Mouse (Mus musculus) MEL (cell line): ENCODE measurements around the gene Bmper.

Source experiments
- BHLHE40 ChIP-seq: IDR thresholded peaks from 2 replicates; pipeline ENCODE4 v1.6.1; 2012; ENCODE audit warnings: low read depth, mild to moderate bottlenecking, inconsistent platforms, low read length, improper control_type of control experiment, borderline replicate concordance
- CHD1 ChIP-seq: IDR thresholded peaks from 2 replicates; pipeline ENCODE4 v1.6.1; 2012; ENCODE audit warnings: low read depth, mild to moderate bottlenecking, inconsistent platforms, low read length, improper control_type of control experiment
- CTCF ChIP-seq, 3 experiments: IDR thresholded peaks in 2 of 3; conservative IDR thresholded peaks in 1 of 3; 2 replicates each; pipeline ENCODE4 v1.5.1; 2011 to 2012; ENCODE audit warnings: low read length in 3 of 3, low read depth in 2 of 3, mild to moderate bottlenecking in 2 of 3, improper control_type of control experiment in 1 of 3, inconsistent platforms in 1 of 3, mixed read lengths in 1 of 3, moderate library complexity in 1 of 3; ENCODE audit not compliant: control insufficient read depth in 1 of 3, insufficient read depth in 1 of 3, poor library complexity in 1 of 3, severe bottlenecking in 1 of 3
- GABPA ChIP-seq: IDR thresholded peaks from 2 replicates; pipeline ENCODE4 v1.6.1; 2012; ENCODE audit warnings: low read depth, mild to moderate bottlenecking, inconsistent platforms, low read length, improper control_type of control experiment, moderate library complexity
- MAFK ChIP-seq: IDR thresholded peaks from 2 replicates; pipeline ENCODE4 v1.6.1; 2011; ENCODE audit warnings: low read depth, mild to moderate bottlenecking, low read length, improper control_type of control experiment, borderline replicate concordance
- MAX ChIP-seq: IDR thresholded peaks from 2 replicates; pipeline ENCODE4 v1.6.1; 2011; ENCODE audit warnings: low read length, improper control_type of control experiment
- POLR2A ChIP-seq, 2 experiments: IDR thresholded peaks; 2 replicates each; pipeline ENCODE4 v1.6.1; 2011 to 2012; ENCODE audit warnings: low read length in 2 of 2, mild to moderate bottlenecking in 2 of 2, control low read depth in 1 of 2, improper control_type of control experiment in 1 of 2, low read depth in 1 of 2, moderate library complexity in 1 of 2; ENCODE audit not compliant: control insufficient read depth in 1 of 2, insufficient read depth in 1 of 2, poor library complexity in 1 of 2
- POLR2AphosphoS2 ChIP-seq: IDR thresholded peaks from 2 replicates; pipeline ENCODE4 v1.6.1; 2011; ENCODE audit warnings: low read length, improper control_type of control experiment
- USF1 ChIP-seq: IDR thresholded peaks from 2 replicates; pipeline ENCODE4 v1.6.1; 2014; ENCODE audit warnings: low read depth, mild to moderate bottlenecking, inconsistent platforms, low read length, improper control_type of control experiment, moderate library complexity
- USF2 ChIP-seq, 2 experiments: IDR thresholded peaks; 2 replicates each; pipeline ENCODE4 v1.6.1; 2011 to 2012; ENCODE audit warnings: improper control_type of control experiment in 2 of 2, low read length in 2 of 2, borderline replicate concordance in 1 of 2, inconsistent platforms in 1 of 2, low read depth in 1 of 2, mild to moderate bottlenecking in 1 of 2; ENCODE audit not compliant: insufficient read depth in 1 of 2
- ZC3H11A ChIP-seq: IDR thresholded peaks from 2 replicates; pipeline ENCODE4 v1.6.1; 2012; ENCODE audit warnings: low read depth, mild to moderate bottlenecking, inconsistent platforms, low read length, improper control_type of control experiment
- ZNF384 ChIP-seq: IDR thresholded peaks from 2 replicates; pipeline ENCODE4 v1.6.1; 2012; ENCODE audit warnings: low read depth, mild to moderate bottlenecking, inconsistent platforms, low read length, improper control_type of control experiment

DNA sequence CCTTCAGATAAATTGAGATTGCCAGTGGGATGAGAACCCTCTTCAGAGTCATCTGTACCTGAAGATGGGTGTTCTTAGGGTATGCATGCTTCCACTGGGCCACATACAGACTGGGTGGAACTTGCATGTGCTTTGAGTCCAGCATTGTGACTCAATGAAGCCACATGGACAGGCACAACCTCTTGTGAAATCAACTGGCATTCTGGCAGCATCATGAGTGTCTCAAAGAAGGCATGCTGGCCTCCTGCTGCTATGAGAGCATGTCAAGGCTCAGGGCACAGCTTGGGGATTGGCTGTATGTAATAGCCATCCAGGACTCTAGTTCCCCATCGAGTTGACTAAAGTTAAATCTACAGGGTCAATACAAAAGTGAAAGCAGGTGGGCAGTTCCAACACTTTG, 200.9 kb downstream of the Bmper start:
- no peak for TF ChIP-seq USF1
- TF ChIP-seq POLR2A (IDR thresholded peaks at IDR 0.05; ENCODE audit: control insufficient read depth in 1 of 2, insufficient read depth in 1 of 2, low read depth in 1 of 2, low read length in 2 of 2, poor library complexity in 1 of 2), result no peak
- no peak for TF ChIP-seq BHLHE40
- no peak for TF ChIP-seq ZC3H11A
- TF ChIP-seq MAFK, result no peak
- TF ChIP-seq CTCF (IDR thresholded peaks at IDR 0.05 in 2 of 3, conservative IDR thresholded peaks at IDR 0.05 in 1 of 3; ENCODE audit: control insufficient read depth in 1 of 3, insufficient read depth in 1 of 3, low read depth in 2 of 3, low read length in 3 of 3, poor library complexity in 1 of 3, severe bottlenecking in 1 of 3), result no peak
- no peak for TF ChIP-seq MAX
- no peak for TF ChIP-seq USF2 (IDR thresholded peaks at IDR 0.05; ENCODE audit: borderline replicate concordance in 1 of 2, insufficient read depth in 1 of 2, low read depth in 1 of 2, low read length in 2 of 2)
- TF ChIP-seq ZNF384, result no peak
- TF ChIP-seq CHD1, result no peak
- TF ChIP-seq GABPA, result no peak
- no peak for TF ChIP-seq POLR2AphosphoS2
